Mouse (Mus musculus): ENCODE results near the gene Lrriq3. TPM values are rescaled to one million over a fixed set of nuclear protein-coding genes. Genes with fewer than 3 reads are reported as not detected.

Gene Lrriq3
- total and polyA plus RNA-seq, 3 experiments = 0.19 to 0.24 TPM; not detected in 1

- H3K36me3 ChIP-seq (ENCODE audit: control insufficient read depth in 1 of 2, insufficient read depth in 2 of 2, low read length in 2 of 2) = peaks cover 0 to 8% of the 10 kb centered on the region in 2 experiments; a peak in 2 of 4 replicates
- DNase-seq (ENCODE audit: low read depth, low spot score) = peak; percentile 5
- H3K9me3 ChIP-seq (replicated peaks; ENCODE audit: insufficient read depth, low read length) = no peaks in the 10 kb centered on the region
- no peaks in the 10 kb centered on the region; a peak in 1 of 4 replicates for H3K4me1 ChIP-seq (ENCODE audit: control insufficient read depth in 1 of 2, insufficient read depth in 2 of 2, low read length in 2 of 2)
- H3K79me2 ChIP-seq (ENCODE audit: control insufficient read depth, insufficient read depth, low read length, poor library complexity) = no peaks in the 10 kb centered on the region; the same call in 1 of the 2 replicates
- no peak overlapping the region for H3K9ac ChIP-seq (ENCODE audit: control insufficient read depth, low read depth, low read length, poor library complexity, severe bottlenecking)
- H3K4me3 ChIP-seq (ENCODE audit: control insufficient read depth in 1 of 2, insufficient read depth in 1 of 2, low read depth in 2 of 2, low read length in 2 of 2) = peak overlapping the region in 1 of 2 experiments; percentile 70; a peak in 2 of 4 replicates
- no peak for TF ChIP-seq HCFC1 (IDR thresholded peaks at IDR 0.05; ENCODE audit: low read depth, low read length)
- TF ChIP-seq BHLHE40 (IDR thresholded peaks at IDR 0.05; ENCODE audit: borderline replicate concordance, low read depth, low read length) = no peak
- no peak for TF ChIP-seq GABPA (IDR thresholded peaks at IDR 0.05; ENCODE audit: low read depth, low read length)
- no peak for TF ChIP-seq SIN3A (IDR thresholded peaks at IDR 0.05; ENCODE audit: low read length)
- no peak for TF ChIP-seq SMC3 (IDR thresholded peaks at IDR 0.05; ENCODE audit: low read depth, low read length)
- no peak for TF ChIP-seq RCOR1 (IDR thresholded peaks at IDR 0.05; ENCODE audit: low read depth, low read length)
- TF ChIP-seq ZMIZ1 (IDR thresholded peaks at IDR 0.05; ENCODE audit: low read depth, low read length) = no peak
- TF ChIP-seq MAFK (IDR thresholded peaks at IDR 0.05; ENCODE audit: borderline replicate concordance, low read depth, low read length) = no peak
- TF ChIP-seq EP300 (IDR thresholded peaks at IDR 0.05; ENCODE audit: low read depth in 1 of 2, low read length in 2 of 2) = no peak
- no peaks in the 10 kb centered on the region for H3K27me3 ChIP-seq (ENCODE audit: control insufficient read depth in 1 of 2, insufficient read depth in 2 of 2, low read length in 2 of 2)
- H3K27ac ChIP-seq (ENCODE audit: control insufficient read depth, low read depth, low read length) = no peak overlapping the region
Observed at GRCm38 (mm10) chr3:155092081-155092480, 1.2 kb upstream of the Lrriq3 start.

- Histone ChIP-seq H3K9ac (ENCODE audit: control insufficient read depth, low read depth, low read length, poor library complexity, severe bottlenecking) (no peak overlapping the region), H3K4me3 (ENCODE audit: control insufficient read depth in 1 of 2, insufficient read depth in 1 of 2, low read depth in 2 of 2, low read length in 2 of 2) (no peak overlapping the region), H3K4me1 (ENCODE audit: control insufficient read depth in 1 of 2, insufficient read depth in 2 of 2, low read length in 2 of 2) (no peaks in the 10 kb centered on the region), H3K79me2 (ENCODE audit: control insufficient read depth, insufficient read depth, low read length, poor library complexity) (no peaks in the 10 kb centered on the region), H3K27ac (ENCODE audit: control insufficient read depth, low read depth, low read length) (no peak overlapping the region), H3K27me3 (ENCODE audit: control insufficient read depth in 1 of 2, insufficient read depth in 2 of 2, low read length in 2 of 2) (no peaks in the 10 kb centered on the region), H3K36me3 (ENCODE audit: control insufficient read depth in 1 of 2, insufficient read depth in 2 of 2, low read length in 2 of 2) (peaks cover 0 to under 1% of the 10 kb centered on the region in 2 experiments; a peak in 1 of 4 replicates), H3K9me3 (replicated peaks; ENCODE audit: insufficient read depth, low read length) (no peaks in the 10 kb centered on the region)
- DNase-seq (ENCODE audit: low read depth, low spot score) = no peak
- TF ChIP-seq USF2 (IDR thresholded peaks at IDR 0.05; ENCODE audit: borderline replicate concordance in 1 of 2, insufficient read depth in 1 of 2, low read depth in 1 of 2, low read length in 2 of 2) = no peak
- no peak for TF ChIP-seq SMC3 (IDR thresholded peaks at IDR 0.05; ENCODE audit: low read depth, low read length)
- TF ChIP-seq EP300 (IDR thresholded peaks at IDR 0.05; ENCODE audit: low read depth in 1 of 2, low read length in 2 of 2) = no peak
- TF ChIP-seq NELFE (IDR thresholded peaks at IDR 0.05; ENCODE audit: low read depth, low read length) = no peak
- TF ChIP-seq MAZ (IDR thresholded peaks at IDR 0.05; ENCODE audit: low read depth, low read length) = no peak
Observed at GRCm38 (mm10) chr3:155099266-155099665, 6.0 kb downstream of the Lrriq3 start.

- Histone ChIP-seq H3K27me3 (ENCODE audit: control insufficient read depth in 1 of 2, insufficient read depth in 2 of 2, low read length in 2 of 2) (no peaks in the 10 kb centered on the region), H3K79me2 (ENCODE audit: control insufficient read depth, insufficient read depth, low read length, poor library complexity) (no peaks in the 10 kb centered on the region), H3K9me3 (replicated peaks; ENCODE audit: insufficient read depth, low read length) (no peaks in the 10 kb centered on the region), H3K4me1 (ENCODE audit: control insufficient read depth in 1 of 2, insufficient read depth in 2 of 2, low read length in 2 of 2) (no peaks in the 10 kb centered on the region), H3K36me3 (ENCODE audit: control insufficient read depth in 1 of 2, insufficient read depth in 2 of 2, low read length in 2 of 2) (no peaks in the 10 kb centered on the region), H3K9ac (ENCODE audit: control insufficient read depth, low read depth, low read length, poor library complexity, severe bottlenecking) (no peak overlapping the region), H3K27ac (ENCODE audit: control insufficient read depth, low read depth, low read length) (no peak overlapping the region), H3K4me3 (ENCODE audit: control insufficient read depth in 1 of 2, insufficient read depth in 1 of 2, low read depth in 2 of 2, low read length in 2 of 2) (no peak overlapping the region)
- DNase-seq (ENCODE audit: low read depth, low spot score) = no peak
- TF ChIP-seq MYB (IDR thresholded peaks at IDR 0.05; ENCODE audit: low read depth, low read length) (no peak), MEF2A (IDR thresholded peaks at IDR 0.05; ENCODE audit: extremely low read depth, insufficient replicate concordance, low read depth, low read length, poor library complexity, severe bottlenecking) (no peak), JUND (IDR thresholded peaks at IDR 0.05; ENCODE audit: low read depth, low read length) (no peak), E2F4 (IDR thresholded peaks at IDR 0.05; ENCODE audit: borderline replicate concordance, low read depth, low read length) (no peak), ZKSCAN1 (IDR thresholded peaks at IDR 0.05; ENCODE audit: low read depth, low read length) (no peak), MYC (IDR thresholded peaks at IDR 0.05; ENCODE audit: low read depth, low read length) (no peak), POLR2A (IDR thresholded peaks at IDR 0.05; ENCODE audit: control insufficient read depth in 1 of 2, insufficient read depth in 1 of 2, low read depth in 1 of 2, low read length in 2 of 2, poor library complexity in 1 of 2) (no peak), HCFC1 (IDR thresholded peaks at IDR 0.05; ENCODE audit: low read depth, low read length) (no peak), TBP (IDR thresholded peaks at IDR 0.05; ENCODE audit: low read depth, low read length) (no peak), ETS1 (IDR thresholded peaks at IDR 0.05; ENCODE audit: low read depth, low read length) (no peak), RCOR1 (IDR thresholded peaks at IDR 0.05; ENCODE audit: low read depth, low read length) (no peak), EP300 (IDR thresholded peaks at IDR 0.05; ENCODE audit: low read depth in 1 of 2, low read length in 2 of 2) (no peak), CHD1 (IDR thresholded peaks at IDR 0.05; ENCODE audit: low read depth, low read length) (no peak), ZMIZ1 (IDR thresholded peaks at IDR 0.05; ENCODE audit: low read depth, low read length) (no peak), SMC3 (IDR thresholded peaks at IDR 0.05; ENCODE audit: low read depth, low read length) (no peak), TCF12 (IDR thresholded peaks at IDR 0.05; ENCODE audit: low read depth, low read length) (no peak), CHD2 (IDR thresholded peaks at IDR 0.05; ENCODE audit: low read length) (no peak), GABPA (IDR thresholded peaks at IDR 0.05; ENCODE audit: low read depth, low read length) (no peak), SIN3A (IDR thresholded peaks at IDR 0.05; ENCODE audit: low read length) (no peak)
Observed at GRCm38 (mm10) chr3:155105957-155106356, 12.7 kb downstream of the Lrriq3 start.
